Mouse (Mus musculus) gastrocnemius, adult 2 months (tissue): ENCODE results near the gene Cyp26b1. TPM values are rescaled to one million over a fixed set of nuclear protein-coding genes. Genes with fewer than 3 reads are reported as not detected.

Experiments
- DNase-seq: peaks from one replicate; pipeline ENCODE4 v3.0.0; 2022
- H3K27ac ChIP-seq: fragments of 200-600 bp; 2 replicates; pipeline ENCODE4 v1.8.1; 2022; ENCODE audit warnings: mild to moderate bottlenecking
- H3K4me3 ChIP-seq: fragments of 200-600 bp; 2 replicates; pipeline ENCODE4 v1.8.1; 2022; ENCODE audit warnings: mild to moderate bottlenecking, moderate library complexity
- CTCF ChIP-seq: fragments of 200-600 bp; IDR thresholded peaks from 2 replicates; pipeline ENCODE4 v1.8.1; 2022; ENCODE audit warnings: antibody characterized with exemption, mild to moderate bottlenecking, moderate library complexity
- intact Hi-C: fragments of 180-260 bp; cut with DNase I; formaldehyde crosslinking; loops from one replicate; pipeline ENCODE4 v1.15.1; 2025
- total RNA-seq, 2 experiments: library from RNA; stranded (reverse); gene quantifications; 2 replicates each; pipeline ENCODE4 v1.2.3; 2021

The Cyp26b1 gene
- total RNA-seq, 2 experiments from 2014 or later, result 7.1 to 18.9 TPM

DNA sequence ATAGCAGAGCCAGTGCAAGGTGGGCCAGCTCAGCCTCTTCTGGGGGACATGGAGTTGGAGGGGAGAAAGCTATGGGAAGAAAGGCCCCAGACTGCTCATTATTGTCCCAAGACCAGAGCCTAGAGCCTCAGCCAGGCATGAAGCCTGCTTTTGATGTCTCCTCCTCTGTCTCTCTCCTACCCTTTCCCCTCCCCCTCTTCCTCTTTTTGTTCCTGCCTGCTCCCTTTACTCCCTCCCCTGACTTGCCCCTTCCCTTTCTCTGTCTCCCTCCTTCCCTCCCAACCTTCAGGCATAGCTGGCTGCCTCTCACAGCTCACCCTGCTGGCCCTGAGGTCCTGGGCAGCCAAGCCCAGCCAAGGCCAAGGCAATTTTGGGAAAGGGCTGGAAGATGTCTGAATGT is 24.1 kb downstream of the Cyp26b1 start:
- H3K27ac ChIP-seq, result no peak overlapping the region
- intact Hi-C loops, result no loop called here
- no peak for DNase-seq

DNA sequence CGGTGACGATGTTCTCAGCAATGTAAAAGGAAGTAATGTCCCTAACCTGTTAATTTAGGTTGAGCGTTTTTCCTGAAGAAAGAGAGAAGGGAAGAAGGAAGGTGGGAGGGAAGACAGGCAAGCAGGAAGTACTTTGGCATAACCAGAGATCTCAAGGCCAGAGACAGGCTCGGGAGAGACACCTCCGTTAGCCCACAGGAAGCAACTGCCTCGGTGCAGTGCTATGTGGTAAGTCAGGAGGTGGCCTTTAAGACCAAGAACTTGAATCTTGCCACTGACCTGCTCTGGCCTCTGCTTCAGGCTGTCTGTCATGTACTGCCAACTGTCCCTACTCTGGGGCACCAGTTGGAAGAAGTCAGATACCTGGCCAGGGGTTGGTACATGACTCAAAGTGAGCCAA is 24.8 kb downstream of the Cyp26b1 start:
- DNase-seq, result no peak
- no peak for TF ChIP-seq CTCF
- H3K4me3 ChIP-seq, result no peak overlapping the region
- H3K27ac ChIP-seq, result no peak overlapping the region
- intact Hi-C loops, result no loop called here

More for the DNA sequence above, 24.1 kb downstream of the Cyp26b1 start:
- TF ChIP-seq CTCF, result no peak
- H3K4me3 ChIP-seq, result no peak overlapping the region

DNA sequence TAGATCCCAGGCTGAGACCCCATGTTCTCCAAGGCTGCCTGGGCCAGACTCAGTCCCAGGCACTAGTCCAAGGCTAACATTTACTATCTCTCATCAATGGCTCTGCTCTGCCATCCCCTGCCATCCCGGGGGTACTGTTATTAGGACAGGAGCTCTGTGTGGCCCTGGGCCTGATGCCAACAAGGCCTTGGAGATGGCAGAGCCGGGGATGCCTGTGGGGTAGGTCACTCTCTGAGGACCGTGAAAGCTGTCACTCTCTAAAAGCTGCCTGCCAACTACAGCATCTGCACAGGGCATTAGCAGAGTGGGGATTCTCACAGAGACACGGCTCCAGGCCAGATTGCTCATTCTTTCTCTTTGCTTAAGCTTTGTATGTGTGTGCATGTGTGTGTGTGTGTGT is 26.0 kb downstream of the Cyp26b1 start:
- intact Hi-C loops, result no loop called here

DNA sequence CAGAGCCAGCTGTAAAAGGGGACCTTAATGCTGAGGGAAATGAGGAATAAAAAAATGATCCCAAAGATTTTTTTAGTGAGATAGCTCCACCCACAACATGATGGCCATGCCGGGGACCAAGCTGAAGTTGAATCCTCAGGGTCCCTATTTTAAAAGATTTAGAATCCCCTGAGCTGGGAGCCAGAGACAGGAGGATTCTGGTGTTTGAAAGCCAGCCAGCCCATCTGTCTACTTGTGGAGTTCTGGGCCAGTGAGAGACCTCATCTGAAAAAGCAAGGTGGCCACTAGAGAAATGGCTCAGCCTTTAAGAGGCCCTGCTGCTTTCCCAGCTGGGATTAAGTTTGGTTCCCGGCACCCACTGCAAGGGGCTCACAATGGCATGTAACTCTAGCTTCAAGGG is 26.9 kb downstream of the Cyp26b1 start:
- no peak for TF ChIP-seq CTCF
- no peak for DNase-seq
- no peak overlapping the region for H3K27ac ChIP-seq
- intact Hi-C loops, result no loop called here
- H3K4me3 ChIP-seq, result no peak overlapping the region

More for the DNA sequence above, 26.0 kb downstream of the Cyp26b1 start:
- DNase-seq, result no peak
- Histone ChIP-seq H3K4me3 (no peak overlapping the region), H3K27ac (no peak overlapping the region)
- TF ChIP-seq CTCF, result no peak

DNA sequence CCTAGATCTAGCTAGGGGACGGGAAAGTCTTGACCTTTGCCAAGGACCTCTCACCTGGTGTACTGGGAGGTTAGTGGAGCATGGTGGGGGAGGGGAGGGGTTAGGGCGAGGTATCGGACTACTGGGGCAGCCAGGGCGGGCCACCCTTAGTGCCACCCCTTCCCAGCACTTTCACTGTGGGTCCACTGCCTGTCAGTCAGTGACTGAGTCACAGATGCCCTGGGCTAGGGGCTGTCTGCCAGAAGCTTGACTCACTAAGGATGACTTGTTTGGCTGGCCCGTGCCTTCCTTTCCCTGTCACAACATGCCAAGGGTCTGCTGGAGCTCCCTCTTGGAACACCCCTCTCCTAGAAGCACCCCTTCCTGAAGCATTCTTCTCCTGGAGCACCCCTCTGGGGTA is 28.5 kb downstream of the Cyp26b1 start:
- DNase-seq, result no peak
- intact Hi-C loops, result no loop called here
- no peak for TF ChIP-seq CTCF
- Histone ChIP-seq H3K27ac (no peak overlapping the region), H3K4me3 (no peak overlapping the region)

DNA sequence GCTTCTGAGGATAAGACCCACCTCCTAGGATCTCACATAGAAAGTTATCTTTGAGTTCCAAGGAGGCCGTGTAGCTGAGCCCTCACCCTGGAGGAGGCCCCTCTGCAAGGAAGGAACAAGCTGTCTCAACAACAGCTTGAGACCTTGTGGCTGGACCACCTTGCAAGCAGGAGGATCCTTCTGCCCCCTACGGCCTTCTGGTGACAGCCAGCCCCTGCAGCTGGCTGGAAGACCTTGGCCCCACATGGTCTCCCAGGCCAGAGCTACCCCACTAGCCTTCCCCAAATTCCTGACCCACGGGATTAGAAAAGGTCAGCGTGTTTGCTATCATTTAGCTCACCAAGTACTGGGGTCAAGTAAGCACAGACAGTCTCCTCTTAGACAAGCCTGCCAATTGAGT is 30.8 kb downstream of the Cyp26b1 start:
- no peak for DNase-seq
- no peak for TF ChIP-seq CTCF
- Histone ChIP-seq H3K27ac (no peak overlapping the region), H3K4me3 (no peak overlapping the region)
- intact Hi-C loops, result no loop called here

DNA sequence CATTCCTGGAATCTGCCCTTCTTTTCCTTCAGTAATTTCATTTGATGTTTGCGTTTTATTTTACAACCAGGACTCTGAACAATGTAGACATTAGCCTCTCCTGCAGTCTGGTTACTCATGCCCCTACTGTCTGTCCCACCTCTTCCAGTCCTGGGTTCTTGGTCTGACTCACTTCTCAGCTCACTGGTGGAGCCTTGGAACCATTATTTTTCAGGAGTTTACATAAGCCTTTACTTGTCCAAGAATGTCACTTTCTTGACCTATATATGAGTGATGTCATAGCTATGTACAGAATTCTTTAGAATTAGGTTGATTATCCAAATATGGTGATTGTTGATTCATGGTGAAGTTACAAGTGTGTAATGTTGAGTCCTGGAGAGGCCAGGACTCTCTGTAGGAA is 32.5 kb downstream of the Cyp26b1 start:
- TF ChIP-seq CTCF, result no peak
- no peak overlapping the region for H3K27ac ChIP-seq
- no peak for DNase-seq
- intact Hi-C loops, result no loop called here
- no peak overlapping the region for H3K4me3 ChIP-seq

DNA sequence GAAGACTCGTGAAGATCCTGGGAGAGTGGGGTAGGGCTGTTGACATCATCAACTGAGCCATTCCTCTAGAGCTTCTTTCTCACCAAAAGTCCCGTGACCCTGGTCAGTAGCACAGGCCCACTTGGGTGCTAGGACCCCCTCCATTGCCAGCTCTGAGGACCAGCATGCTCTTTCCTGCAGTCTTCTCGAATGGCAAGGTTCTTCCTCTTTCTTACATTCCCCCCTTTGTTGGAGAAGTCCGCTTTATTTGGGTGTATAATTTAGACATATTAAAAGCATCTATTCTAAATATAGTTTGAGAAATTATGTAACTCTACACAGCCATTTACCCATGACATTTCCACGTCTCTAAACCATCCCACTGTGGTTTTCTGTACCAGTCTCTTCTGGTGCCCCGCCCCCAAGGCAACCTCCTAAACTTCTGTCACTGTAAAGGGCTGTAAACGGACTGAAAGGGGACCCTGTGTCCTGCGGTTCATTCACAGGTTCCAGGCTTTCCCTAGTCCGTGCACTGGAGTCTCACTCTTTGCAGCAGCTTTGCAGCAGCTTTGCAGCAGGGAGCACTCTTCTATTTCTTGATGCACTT is 43.8 kb downstream of the Cyp26b1 start:
- no peak overlapping the region for H3K27ac ChIP-seq
- intact Hi-C loops, result no loop called here
- H3K4me3 ChIP-seq, result no peak overlapping the region

DNA sequence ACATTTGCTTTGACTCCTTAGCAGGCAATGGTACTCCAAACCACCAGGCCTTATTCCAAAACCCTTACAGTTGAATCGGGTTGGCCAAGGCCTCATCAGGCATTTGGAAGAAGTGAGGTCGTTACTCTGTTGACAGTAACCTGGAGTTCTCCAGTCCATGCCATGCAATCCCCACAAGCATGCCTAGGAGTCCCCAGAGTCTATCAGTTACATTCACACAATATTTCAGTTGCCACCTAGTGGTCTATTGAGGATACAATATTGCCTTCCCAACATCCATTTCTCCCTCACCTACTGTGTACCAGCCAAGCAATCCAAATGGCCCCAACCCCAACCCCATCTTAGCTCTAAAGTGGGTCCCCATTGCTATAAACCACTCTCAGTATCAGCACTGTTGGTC is 48.3 kb downstream of the Cyp26b1 start:
- Histone ChIP-seq H3K4me3 (no peak overlapping the region), H3K27ac (no peak overlapping the region)
- intact Hi-C loops, result no loop called here
- TF ChIP-seq CTCF, result peak; percentile 37
- no peak for DNase-seq

More for the DNA sequence above, 43.8 kb downstream of the Cyp26b1 start:
- DNase-seq, result no peak
- no peak for TF ChIP-seq CTCF

DNA sequence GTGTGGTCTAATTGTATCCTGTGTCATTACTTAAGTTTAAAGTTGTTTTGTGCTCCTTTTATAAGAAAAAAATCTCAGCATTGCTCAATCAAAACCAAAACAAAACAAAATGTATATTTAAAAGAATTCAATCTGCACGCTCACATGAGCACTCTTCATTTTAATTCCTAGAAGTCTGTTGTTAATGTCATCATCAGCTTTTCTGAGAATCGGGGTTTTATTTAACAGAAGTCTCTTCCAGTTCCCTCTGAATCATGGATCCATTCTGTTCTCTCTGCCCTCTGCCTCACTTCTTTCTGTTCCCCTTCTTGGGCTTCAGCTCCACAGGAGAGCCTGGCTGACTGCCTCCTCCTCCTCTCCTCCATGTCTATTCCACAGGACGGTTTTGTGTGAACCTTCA is 49.3 kb downstream of the Cyp26b1 start:
- TF ChIP-seq CTCF, result no peak
- H3K4me3 ChIP-seq, result no peak overlapping the region
- DNase-seq, result no peak
- intact Hi-C loops, result no loop called here
- H3K27ac ChIP-seq, result no peak overlapping the region

DNA sequence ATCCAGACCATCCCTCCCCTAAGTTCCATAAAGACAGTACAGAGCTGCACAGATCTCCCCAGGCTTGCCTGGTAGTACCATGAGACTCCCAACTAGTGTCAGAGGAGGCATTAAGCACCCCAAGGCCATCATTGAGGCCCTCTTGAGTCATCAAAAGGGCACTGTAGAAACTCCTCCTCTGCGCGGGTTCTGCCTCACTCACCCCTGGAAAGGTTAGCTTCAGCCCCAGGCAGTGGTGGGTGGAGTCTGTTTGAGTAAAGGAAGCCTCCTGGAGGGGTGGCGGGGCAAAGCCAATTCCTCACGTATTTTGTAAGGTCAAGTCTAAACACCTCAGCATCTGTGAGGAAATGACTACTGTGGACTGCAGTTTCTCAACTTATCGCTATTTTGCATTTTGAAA is 50.2 kb downstream of the Cyp26b1 start:
- intact Hi-C loops, result no loop called here
- Histone ChIP-seq H3K4me3 (no peak overlapping the region), H3K27ac (no peak overlapping the region)
- no peak for TF ChIP-seq CTCF
- DNase-seq, result no peak

DNA sequence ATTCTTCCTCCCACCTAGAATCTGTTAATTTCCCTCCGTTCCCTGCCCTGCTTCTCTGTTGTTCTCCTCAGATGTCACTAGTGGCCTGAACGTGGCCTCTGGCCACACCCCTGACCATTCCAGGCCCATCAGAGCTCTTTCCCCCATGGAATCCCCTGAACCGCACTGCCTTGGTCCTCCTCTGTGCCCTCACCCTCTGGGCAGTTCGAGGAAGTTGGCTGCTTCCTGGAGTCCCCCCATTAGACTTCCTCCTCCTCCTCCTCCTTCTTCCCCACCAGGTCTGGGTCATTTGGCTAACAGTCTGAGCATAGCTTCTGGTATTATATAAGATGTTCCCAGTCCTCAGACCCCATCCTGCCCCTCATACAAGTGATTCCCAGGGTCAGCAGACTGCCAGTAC is 53.8 kb downstream of the Cyp26b1 start:
- intact Hi-C loops, result no loop called here
- Histone ChIP-seq H3K27ac (no peak overlapping the region), H3K4me3 (no peak overlapping the region)
- no peak for TF ChIP-seq CTCF
- DNase-seq, result no peak

DNA sequence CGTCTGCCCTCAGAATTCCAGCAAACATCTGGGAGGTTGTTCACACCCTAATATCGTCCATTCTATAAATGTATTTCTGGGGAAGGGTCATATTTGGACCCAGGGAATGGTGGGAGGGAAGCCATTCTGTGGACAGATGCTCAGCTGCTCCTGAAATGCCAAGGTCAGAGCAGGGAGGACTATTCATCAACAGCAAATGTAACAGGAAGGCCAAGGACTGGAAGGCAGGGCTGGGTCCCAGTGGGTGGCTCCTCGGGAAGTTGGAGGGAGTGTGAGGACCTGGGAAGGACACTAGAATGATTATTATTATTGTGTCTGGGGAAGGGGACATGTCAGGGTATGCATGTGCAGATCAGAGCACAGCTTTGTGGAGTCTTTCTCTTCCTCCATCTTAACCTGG is 55.0 kb downstream of the Cyp26b1 start:
- no peak overlapping the region for H3K27ac ChIP-seq
- DNase-seq, result no peak
- intact Hi-C loops, result no loop called here
- TF ChIP-seq CTCF, result no peak
- H3K4me3 ChIP-seq, result no peak overlapping the region

DNA sequence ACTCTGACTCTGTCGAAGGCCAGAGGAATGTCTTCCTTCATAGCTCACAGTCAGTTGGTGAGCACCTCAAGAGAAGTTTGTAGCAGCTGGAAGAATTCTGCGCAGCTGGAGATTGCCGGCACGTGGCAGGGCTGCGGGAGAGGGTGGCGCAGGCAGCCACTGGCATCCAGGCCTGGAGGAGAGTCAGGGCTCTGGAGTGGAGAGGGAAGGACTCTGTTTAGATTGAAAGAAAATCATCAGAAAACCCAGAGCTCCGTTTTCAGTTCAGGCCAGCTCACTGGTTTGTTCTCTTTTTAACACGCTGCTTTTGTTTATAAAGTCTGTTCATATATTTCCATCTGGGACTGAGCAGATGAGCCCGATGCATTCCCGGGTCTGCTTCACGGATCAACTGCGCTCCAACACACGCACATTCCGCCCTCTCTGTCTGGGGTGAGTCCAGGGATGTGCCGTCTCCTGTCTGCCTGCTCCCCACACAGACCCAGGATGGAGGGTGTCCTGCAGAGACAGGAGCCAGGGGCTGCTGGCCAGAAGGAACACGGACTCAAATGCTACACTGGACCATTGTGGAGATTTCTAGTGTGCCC is 56.0 kb downstream of the Cyp26b1 start:
- H3K4me3 ChIP-seq, result no peak overlapping the region
- DNase-seq, result no peak
- intact Hi-C loops, result no loop called here
- no peak overlapping the region for H3K27ac ChIP-seq
- TF ChIP-seq CTCF, result no peak
